Mouse (Mus musculus) cerebellum, adult 2 months (tissue): ENCODE results near the gene Fam243.

Experiments
- CTCF ChIP-seq: fragments of 200-500 bp; IDR thresholded peaks from 2 replicates; pipeline ENCODE4 v1.5.1; 2011; ENCODE audit warnings: low read depth, mild to moderate bottlenecking, control low read depth, low read length, moderate library complexity, borderline replicate concordance; ENCODE audit not compliant: insufficient read depth
- POLR2A ChIP-seq: fragments of 200-500 bp; IDR thresholded peaks from 2 replicates; pipeline ENCODE4 v1.6.1; 2011; ENCODE audit warnings: low read length, control low read depth, borderline replicate concordance; ENCODE audit not compliant: insufficient read depth

- TF ChIP-seq CTCF = no peak
- TF ChIP-seq POLR2A = no peak
Measured at GRCm38 (mm10) chr16:92324309-92325061, 3.2 kb upstream of the Fam243 start.
